Mouse (Mus musculus) liver, postnatal 0 days (tissue): ENCODE measurements at regions not wholly inside any gene's neighbourhood (a gene's known extent, or its start where the extent isn't known, plus 50 kb on each side); places are given as distances from the start of the nearest gene placed in this dataset.
A peak's percentile ranks its signal among the peaks of the same experiment; 100 is the strongest.

Source experiments
- ATAC-seq: fragments of 200-750 bp; cut with Nextera tagmentation; 2 replicates; pipeline ENCODE4 v1.8.0; 2017; ENCODE audit warnings: mild to moderate bottlenecking, moderate library complexity
- DNase-seq: peaks from one replicate; pipeline ENCODE4 v3.0.0-alpha.2; 2016
- H3K27ac ChIP-seq: fragments of 300-500 bp; sonication (generic); 2 replicates; pipeline ENCODE4 v1.5.1; 2014; ENCODE audit warnings: antibody characterized with exemption, moderate library complexity, mild to moderate bottlenecking, low read depth
- H3K27me3 ChIP-seq: fragments of 300-500 bp; sonication (generic); 2 replicates; pipeline ENCODE4 v1.6.1; 2014; ENCODE audit warnings: low read length, control low read depth, mixed read lengths; ENCODE audit not compliant: insufficient read depth
- H3K36me3 ChIP-seq: fragments of 300-500 bp; sonication (generic); replicated peaks from 2 replicates; pipeline ENCODE4 v1.6.1; 2014; ENCODE audit warnings: mild to moderate bottlenecking, control low read depth, low read length, moderate library complexity, mixed read lengths; ENCODE audit not compliant: insufficient read depth
- H3K4me1 ChIP-seq: fragments of 300-500 bp; sonication (generic); 2 replicates; pipeline ENCODE4 v1.6.1; 2014; ENCODE audit warnings: antibody characterized with exemption, mild to moderate bottlenecking, control low read depth; ENCODE audit not compliant: insufficient read depth
- H3K4me2 ChIP-seq: fragments of 300-500 bp; sonication (generic); 2 replicates; pipeline ENCODE4 v1.6.1; 2014; ENCODE audit warnings: low read depth, mild to moderate bottlenecking, low read length, moderate library complexity, mixed read lengths
- H3K4me3 ChIP-seq: fragments of 300-500 bp; sonication (generic); 2 replicates; pipeline ENCODE4 v1.5.1; 2014; ENCODE audit warnings: low read depth, low read length
- H3K9ac ChIP-seq: fragments of 300-500 bp; sonication (generic); replicated peaks from 2 replicates; pipeline ENCODE4 v1.6.1; 2014; ENCODE audit warnings: mild to moderate bottlenecking, moderate library complexity
- H3K9me3 ChIP-seq: fragments of 300-500 bp; sonication (generic); 2 replicates; pipeline ENCODE4 v1.6.1; 2016; ENCODE audit warnings: mild to moderate bottlenecking, control low read depth, low read length, mixed read lengths
- CTCF ChIP-seq: sonication (generic); IDR thresholded peaks from 2 replicates; pipeline ENCODE4 v1.5.1; 2016; ENCODE audit warnings: antibody characterized with exemption, low read depth
- EP300 ChIP-seq: IDR thresholded peaks from 2 replicates; pipeline ENCODE4 v1.6.1; 2016; ENCODE audit warnings: antibody characterized with exemption, low read depth, mild to moderate bottlenecking
- WGBS: fragments of 180-500 bp; shearing (Covaris S2); extraction: QIAGEN DNeasy Blood & Tissue Kit; methylation state at CpG from one replicate; pipeline ENCODE4 v1.1.7; 2014; ENCODE audit not compliant: insufficient replicate concordance; 5-methylcytosine and 5-hydroxymethylcytosine counted together

DNA sequence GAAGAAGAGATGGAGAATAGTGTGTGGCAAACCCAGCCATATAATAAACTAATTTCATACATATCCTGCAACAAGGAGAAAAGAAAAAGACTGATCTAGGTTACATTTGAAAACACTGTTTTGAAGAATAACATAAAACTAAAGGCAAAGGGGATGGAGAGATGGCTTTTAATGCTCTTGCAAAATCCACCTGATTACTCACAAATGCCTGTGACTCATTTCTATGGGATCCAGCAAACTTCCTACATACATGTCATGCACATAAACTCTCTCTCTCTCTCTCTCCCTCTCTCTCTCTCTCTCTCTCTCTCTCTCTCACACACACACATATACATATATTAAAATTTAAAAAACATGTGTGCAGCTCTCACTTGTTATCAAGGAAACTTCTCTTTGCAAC, 390.8 kb downstream of the Phex start:
- H3K9ac ChIP-seq, result no peak overlapping the region
- H3K4me2 ChIP-seq, result no peak overlapping the region
- no peaks in the 10 kb centered on the region for H3K36me3 ChIP-seq

DNA sequence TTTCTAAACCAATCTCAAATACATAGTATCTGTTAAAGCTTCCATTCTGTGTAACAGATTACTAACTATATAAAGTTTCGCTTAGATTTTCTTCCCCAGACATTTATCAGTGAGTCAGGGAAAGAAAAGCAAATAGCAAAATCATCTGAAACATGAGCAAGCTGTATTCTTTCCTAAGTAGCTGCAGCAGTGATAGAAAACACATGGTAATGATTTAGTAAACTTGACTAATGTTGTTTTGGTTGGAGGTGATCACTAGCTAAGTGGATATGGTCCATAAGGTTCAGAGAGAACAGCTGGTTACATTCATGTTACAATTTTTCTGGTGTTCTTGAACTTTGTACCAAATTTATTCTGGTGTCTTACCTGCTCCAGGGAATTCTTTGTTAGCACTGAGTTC, 393.3 kb downstream of the Phex start:
- no peak for DNase-seq
- H3K9me3 ChIP-seq, result no peaks in the 10 kb centered on the region
- H3K27ac ChIP-seq, result no peak overlapping the region
- no peaks in the 10 kb centered on the region for H3K4me1 ChIP-seq
- no peak overlapping the region for H3K9ac ChIP-seq
- H3K36me3 ChIP-seq, result no peaks in the 10 kb centered on the region
- no peak overlapping the region for H3K4me3 ChIP-seq
- H3K27me3 ChIP-seq, result no peaks in the 10 kb centered on the region
- no peak for TF ChIP-seq CTCF
- no peak for TF ChIP-seq EP300
- WGBS, result 71% methylated on average over 1 of the region's 1 CpGs
- no peak for ATAC-seq
- H3K4me2 ChIP-seq, result no peak overlapping the region

More for the DNA sequence above, 390.8 kb downstream of the Phex start:
- DNase-seq, result no peak
- no peak overlapping the region for H3K27ac ChIP-seq
- ATAC-seq, result no peak
- no peaks in the 10 kb centered on the region for H3K4me1 ChIP-seq
- H3K27me3 ChIP-seq, result no peaks in the 10 kb centered on the region
- no peaks in the 10 kb centered on the region for H3K9me3 ChIP-seq
- TF ChIP-seq EP300 (no peak), CTCF (no peak)
- H3K4me3 ChIP-seq, result no peak overlapping the region

DNA sequence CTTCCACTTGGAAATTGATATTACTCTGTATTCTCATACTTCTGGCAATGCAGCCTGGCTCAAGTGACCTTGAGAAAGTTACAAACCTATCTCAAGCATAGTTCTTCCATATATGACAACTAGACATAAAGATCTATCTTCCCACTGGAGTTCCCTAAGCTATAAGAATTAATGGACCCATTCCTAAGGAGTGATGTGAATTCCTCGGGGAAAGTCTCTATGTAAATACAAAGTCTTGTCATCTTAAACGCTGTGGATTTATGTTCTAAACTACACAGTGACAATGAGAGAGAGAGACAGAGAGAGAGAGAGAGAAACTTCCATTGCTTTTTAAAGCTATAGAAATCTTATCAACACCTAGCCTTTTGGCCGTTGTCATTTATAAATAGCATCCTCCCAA, 394.8 kb downstream of the Phex start:
- Histone ChIP-seq H3K36me3 (no peaks in the 10 kb centered on the region), H3K4me3 (no peak overlapping the region), H3K9me3 (no peaks in the 10 kb centered on the region), H3K4me1 (no peaks in the 10 kb centered on the region), H3K27me3 (no peaks in the 10 kb centered on the region), H3K9ac (no peak overlapping the region), H3K4me2 (no peak overlapping the region), H3K27ac (no peak overlapping the region)
- TF ChIP-seq EP300, result no peak
- TF ChIP-seq CTCF, result no peak
- no peak for DNase-seq
- no peak for ATAC-seq
- whole genome bisulfite sequencing, result 71% methylated on average over 3 of the region's 3 CpGs

DNA sequence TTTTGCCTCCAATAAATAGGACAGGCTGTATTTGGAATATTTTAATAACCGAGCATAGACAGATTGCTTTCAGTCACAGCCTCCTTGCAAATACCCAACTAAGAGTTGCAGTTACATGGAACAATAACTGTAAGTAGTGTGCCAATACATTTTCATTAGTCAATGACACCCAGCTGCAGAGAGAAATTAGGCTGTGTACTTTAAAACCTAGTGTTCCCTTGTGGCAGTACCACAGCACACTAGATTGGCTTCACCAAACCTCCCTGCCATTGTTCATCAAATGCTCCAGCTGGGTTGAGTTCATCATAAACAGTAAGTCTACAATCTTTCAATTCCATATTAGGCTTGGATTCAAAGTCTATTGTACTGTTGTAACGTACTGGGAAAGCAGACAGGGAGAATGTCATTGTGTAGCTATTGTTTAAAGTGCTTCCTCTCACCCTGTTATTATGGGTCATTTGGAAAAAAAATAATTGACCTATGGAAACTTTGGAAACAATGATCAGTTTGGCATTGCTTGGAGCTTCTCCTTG, 425.1 kb downstream of the Phex start:
- Histone ChIP-seq H3K36me3 (no peaks in the 10 kb centered on the region), H3K4me3 (no peak overlapping the region), H3K9me3 (no peaks in the 10 kb centered on the region), H3K27me3 (no peaks in the 10 kb centered on the region), H3K9ac (no peak overlapping the region), H3K4me1 (no peaks in the 10 kb centered on the region), H3K27ac (no peak overlapping the region), H3K4me2 (no peak overlapping the region)
- TF ChIP-seq CTCF (no peak), EP300 (no peak)
- DNase-seq (no peak), ATAC-seq (no peak)
- 66% methylated on average over 2 of the region's 2 CpGs for WGBS

DNA sequence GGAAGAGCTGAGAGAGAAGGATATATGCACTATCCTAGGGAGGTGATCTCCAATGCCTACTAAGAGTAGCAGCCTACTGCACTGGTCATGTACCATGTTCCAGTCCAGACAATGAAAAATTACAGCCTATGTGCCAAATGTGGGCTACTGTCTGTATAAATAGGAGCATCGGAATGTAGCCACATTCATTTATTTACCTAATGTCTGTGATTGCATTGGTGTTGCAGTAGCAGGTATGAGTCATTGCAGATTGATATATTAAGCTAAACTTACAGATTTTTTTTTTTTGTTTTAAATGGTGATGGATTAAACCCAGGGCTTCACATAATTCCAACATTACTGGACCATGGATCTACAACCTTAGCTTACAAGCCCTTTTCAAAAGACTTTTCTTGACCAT, 468.0 kb downstream of the Phex start:
- no peak overlapping the region for H3K4me2 ChIP-seq
- H3K27ac ChIP-seq, result no peak overlapping the region
- H3K27me3 ChIP-seq, result no peaks in the 10 kb centered on the region
- WGBS, result 74% methylated on average over 1 of the region's 1 CpGs
- H3K36me3 ChIP-seq, result no peaks in the 10 kb centered on the region
- no peaks in the 10 kb centered on the region for H3K4me1 ChIP-seq
- TF ChIP-seq CTCF (no peak), EP300 (no peak)
- DNase-seq (no peak), ATAC-seq (no peak)
- H3K9ac ChIP-seq, result no peak overlapping the region
- H3K9me3 ChIP-seq, result no peaks in the 10 kb centered on the region
- H3K4me3 ChIP-seq, result no peak overlapping the region

DNA sequence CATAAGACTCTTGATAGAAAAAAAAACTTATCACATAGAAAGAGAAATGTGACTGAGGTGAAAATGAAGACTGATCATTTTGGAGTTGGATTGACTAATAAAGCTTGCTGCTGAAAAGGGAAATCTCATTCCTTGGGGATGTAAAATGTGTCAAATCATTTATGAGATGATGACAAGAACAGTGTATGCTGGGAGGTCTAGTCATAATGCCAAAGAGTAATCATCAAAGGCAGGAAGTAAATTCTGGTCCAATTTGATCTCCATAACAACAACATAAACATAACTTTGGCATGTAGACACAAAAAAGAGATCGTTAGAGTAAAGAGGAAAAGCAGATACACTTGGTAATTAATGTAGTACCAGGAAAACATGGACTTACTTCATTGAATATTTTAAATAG, 470.9 kb downstream of the Phex start:
- TF ChIP-seq EP300 (no peak), CTCF (no peak)
- no peak overlapping the region for H3K27ac ChIP-seq
- no peak for DNase-seq
- no peaks in the 10 kb centered on the region for H3K36me3 ChIP-seq
- H3K9ac ChIP-seq, result no peak overlapping the region
- no peaks in the 10 kb centered on the region for H3K4me1 ChIP-seq
- H3K4me3 ChIP-seq, result no peak overlapping the region
- WGBS, result 64% methylated on average over 1 of the region's 1 CpGs
- no peaks in the 10 kb centered on the region for H3K9me3 ChIP-seq
- no peak for ATAC-seq
- no peak overlapping the region for H3K4me2 ChIP-seq
- no peaks in the 10 kb centered on the region for H3K27me3 ChIP-seq

DNA sequence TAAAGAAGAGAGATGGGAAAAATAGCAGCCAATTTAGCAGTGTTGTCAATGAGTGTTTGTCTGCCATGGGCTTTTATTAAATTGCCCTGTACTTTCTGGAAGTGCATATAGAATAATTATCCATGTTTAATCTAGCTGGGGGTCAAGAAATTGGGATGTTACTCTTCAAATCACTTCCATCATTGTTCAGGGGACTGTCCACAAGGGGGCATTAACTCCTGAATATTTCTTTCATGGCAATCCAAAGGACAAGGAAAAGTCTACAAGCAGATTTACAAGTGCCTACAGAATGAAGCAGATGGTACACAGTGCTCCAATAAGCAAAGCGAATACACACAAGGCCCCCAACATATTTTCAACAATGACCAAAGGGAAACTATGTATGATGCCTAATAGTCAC, 501.7 kb downstream of the Phex start:
- no peak overlapping the region for H3K9ac ChIP-seq

More for the DNA sequence above, 501.7 kb downstream of the Phex start:
- DNase-seq, result no peak
- no peak overlapping the region for H3K27ac ChIP-seq
- no peak for ATAC-seq
- no peaks in the 10 kb centered on the region for H3K36me3 ChIP-seq
- H3K4me3 ChIP-seq, result no peak overlapping the region
- no peaks in the 10 kb centered on the region for H3K27me3 ChIP-seq
- no peaks in the 10 kb centered on the region for H3K9me3 ChIP-seq
- no peak overlapping the region for H3K4me2 ChIP-seq
- no peaks in the 10 kb centered on the region for H3K4me1 ChIP-seq
- 61% methylated on average over 1 of the region's 1 CpGs for WGBS
- peak; percentile 15; the same call in 1 of the 2 replicates for TF ChIP-seq CTCF
- TF ChIP-seq EP300, result no peak
